Mouse (Mus musculus): Measurements from ENCODE around the gene Tpbpb.
A peak's percentile ranks its signal among the peaks of the same experiment; 100 is the strongest.
"Not testable (repeated sequence)": the region's sequence is repeated elsewhere in the genome, so short reads cannot be mapped to it uniquely, and the experiment has no call there.

The Tpbpb gene

GRCm38 (mm10) chr13:60904780-60905179, at the start of gene Tpbpb:
Gene Tpbpb (minus strand): TSS chr13:60904880.
- not testable (repeated sequence) for DNase-seq

- not testable (repeated sequence) for DNase-seq
Observed at GRCm38 (mm10) chr13:60941884-60942283, 37.2 kb upstream of the Tpbpb start, which contains the start of gene Tpbpa. Gene Tpbpa (minus strand): TSS chr13:60941984.

DNA sequence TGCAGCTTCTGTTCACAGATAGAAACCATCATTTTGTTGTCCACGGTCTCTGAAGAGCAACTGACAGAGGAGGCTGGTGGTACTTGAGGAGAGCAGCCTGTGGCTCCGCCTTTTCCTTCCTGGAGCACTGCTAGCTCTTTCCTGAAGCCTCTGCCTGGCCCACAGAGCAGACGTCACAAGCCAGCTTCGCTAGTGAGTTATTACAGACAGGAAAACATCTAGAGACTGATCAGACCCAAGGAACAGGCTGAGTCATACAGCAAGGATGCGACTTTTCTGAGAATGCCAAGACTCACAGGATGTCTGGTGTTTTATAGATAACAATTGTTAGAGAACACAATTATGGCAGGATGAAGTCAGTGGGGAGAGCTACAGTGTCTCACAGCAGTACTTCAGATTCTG, 31.8 kb upstream of the Tpbpb start, which contains the start of the genes Gm49391 and Ctla2a:
TSS of gene Gm49391 (minus strand) at position 72 of the 402 bp plus-strand sequence.
TSS of gene Ctla2a (minus strand) at position 126 of the 402 bp plus-strand sequence.
- DNase-seq = peak; percentile 2 to 15

- not testable (repeated sequence) for DNase-seq
Observed at GRCm38 (mm10) chr13:60935490-60935889, 30.8 kb upstream of the Tpbpb start, which contains the start of gene Gm49393. Gene Gm49393 (minus strand): TSS chr13:60935590.

GRCm38 (mm10) chr13:60897328-60897727, 7.4 kb downstream of the Tpbpb start, which contains the start of gene Ctla2b:
Gene Ctla2b (minus strand): TSS chr13:60897447.
- DNase-seq = peak; percentile 3 to 7

GRCm38 (mm10) chr13:60896794-60897193, 7.9 kb downstream of the Tpbpb start, which contains the start of gene Gm49392:
Gene Gm49392 (minus strand): TSS chr13:60896894.
- not testable (repeated sequence) for DNase-seq

DNA sequence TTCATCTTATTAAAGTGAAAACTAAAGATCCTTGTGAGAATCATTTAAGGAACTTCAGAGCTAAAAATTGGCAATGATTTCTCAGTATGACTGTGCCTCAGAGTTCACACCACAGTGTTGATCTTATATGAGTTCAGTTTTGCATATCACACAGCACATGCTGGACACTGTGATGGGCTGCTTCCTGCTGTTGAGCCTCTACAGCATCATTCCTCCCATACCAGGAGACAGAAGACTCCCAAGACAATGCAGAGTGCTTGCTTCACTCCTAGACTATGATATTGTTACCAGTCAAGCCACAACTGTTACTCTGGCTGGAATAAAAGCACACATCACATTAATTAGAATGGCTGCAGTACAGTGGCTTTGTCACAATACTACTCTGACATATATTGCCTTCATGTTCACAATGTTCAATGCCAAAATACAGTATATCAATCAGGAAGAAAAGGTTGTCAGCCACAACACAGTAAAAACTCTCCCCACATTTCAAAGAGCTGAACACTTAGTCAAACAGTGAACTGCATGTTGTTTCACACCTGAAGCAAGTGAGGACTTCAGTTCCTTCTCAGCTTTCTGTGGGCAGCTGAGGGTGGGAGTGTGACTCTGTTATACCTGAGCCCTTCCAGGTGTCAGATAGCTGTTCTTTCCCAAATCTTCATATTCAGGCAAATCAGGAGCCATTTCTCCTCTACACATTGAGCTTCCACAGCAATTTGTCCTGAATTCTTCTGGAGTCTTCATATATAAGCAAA, 9.1 kb downstream of the Tpbpb start:
- DNase-seq = no peak

DNA sequence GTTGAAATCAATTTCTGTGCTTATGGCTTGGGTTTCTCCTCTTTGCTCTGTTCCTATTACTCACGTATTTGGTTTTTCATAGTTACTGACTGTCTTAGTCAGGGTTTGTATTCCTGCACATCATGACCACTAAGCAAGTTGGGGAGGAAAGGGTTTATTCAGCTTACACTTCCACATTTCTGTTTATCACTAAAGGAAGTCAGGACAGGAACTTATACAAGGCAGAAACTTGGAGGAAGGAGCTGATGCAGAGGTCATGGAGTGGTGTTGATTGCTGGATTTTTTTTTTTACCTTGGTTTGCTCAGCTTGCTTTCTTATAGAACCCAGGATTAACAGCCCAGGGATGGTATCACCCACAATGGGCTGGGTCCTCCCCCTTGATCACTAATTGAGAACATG, 12.4 kb downstream of the Tpbpb start:
- no peak for DNase-seq

GRCm38 (mm10) chr13:60864281-60864680, 40.4 kb downstream of the Tpbpb start, which contains the start of gene 4930486L24Rik:
Gene 4930486L24Rik (minus strand): TSS chr13:60864475.
- DNase-seq = no peak
